Mouse (Mus musculus): Measurements from ENCODE around the gene Runx3.

GRCm38 (mm10) chr4:135161441-135161840, 41.0 kb downstream of the Runx3 start:
- TF ChIP-seq CTCF (IDR thresholded peaks at IDR 0.05; ENCODE audit: control insufficient read depth, insufficient read depth, insufficient replicate concordance, low read depth, low read length) = no peak
- TF ChIP-seq POLR2A (IDR thresholded peaks at IDR 0.05; ENCODE audit: control insufficient read depth, low read depth, low read length) = no peak

Measured in testis, adult 2 months (tissue).